Mouse (Mus musculus) splenic B cell, adult 2 months (primary cell): Measurements from ENCODE around the gene Pirb.
"Not testable (repeated sequence)": the region's sequence is repeated elsewhere in the genome, so short reads cannot be mapped to it uniquely, and the experiment has no call there.

Experiments
- DNase-seq: peaks from one replicate; pipeline ENCODE4 v3.0.0-alpha.2; 2011; ENCODE audit warnings: low read depth, low spot score
- H3K27me3 ChIP-seq: 2 replicates; pipeline ENCODE4 v1.6.1; 2012; ENCODE audit warnings: mild to moderate bottlenecking, low read length, moderate library complexity, mixed read lengths; ENCODE audit not compliant: control insufficient read depth, poor library complexity, insufficient read depth, severe bottlenecking
- H3K36me3 ChIP-seq: 2 replicates; pipeline ENCODE4 v1.6.1; 2012; ENCODE audit warnings: mild to moderate bottlenecking, low read length, moderate library complexity, mixed read lengths; ENCODE audit not compliant: control insufficient read depth, poor library complexity, insufficient read depth, severe bottlenecking

The Pirb gene

GRCm38 (mm10) chr7:3703148-3703878, 16.9 kb downstream of the Pirb start:
- Histone ChIP-seq H3K36me3 (peaks cover 5% of the 10 kb centered on the region; the same call in 1 of the 2 replicates), H3K27me3 (no peaks in the 10 kb centered on the region)
- peak; percentile 31 for DNase-seq

GRCm38 (mm10) chr7:3698471-3698870, 21.7 kb downstream of the Pirb start:
- DNase-seq, result no peak
- Histone ChIP-seq H3K36me3 (peaks cover 4% of the 10 kb centered on the region), H3K27me3 (no peaks in the 10 kb centered on the region)

- H3K27me3 ChIP-seq, H3K36me3 ChIP-seq, DNase-seq: not testable (repeated sequence)
Observed at GRCm38 (mm10) chr7:3694949-3695305, 25.3 kb downstream of the Pirb start.

GRCm38 (mm10) chr7:3694076-3694948, 25.9 kb downstream of the Pirb start:
- H3K36me3 ChIP-seq, result peaks cover 7% of the 10 kb centered on the region
- no peaks in the 10 kb centered on the region for H3K27me3 ChIP-seq
- peak; percentile 89 for DNase-seq

GRCm38 (mm10) chr7:3693809-3694075, 26.4 kb downstream of the Pirb start:
- no peaks in the 10 kb centered on the region for H3K27me3 ChIP-seq
- peaks cover 7% of the 10 kb centered on the region for H3K36me3 ChIP-seq
- no peak for DNase-seq

- peaks cover 4% of the 10 kb centered on the region for H3K36me3 ChIP-seq
- DNase-seq, result peak; percentile 97
- H3K27me3 ChIP-seq, result no peaks in the 10 kb centered on the region
Observed at GRCm38 (mm10) chr7:3692987-3693808, 27.0 kb downstream of the Pirb start, which contains the start of gene Mboat7. TSS of gene Mboat7 (minus strand) at chr7:3693523.

- Histone ChIP-seq H3K36me3 (peaks cover 4% of the 10 kb centered on the region), H3K27me3 (no peaks in the 10 kb centered on the region)
- no peak for DNase-seq
Observed at GRCm38 (mm10) chr7:3692382-3692986, 27.7 kb downstream of the Pirb start, which contains the start of gene Tsen34. TSS of gene Tsen34 (plus strand) at chr7:3692863.

- DNase-seq, result no peak
- Histone ChIP-seq H3K36me3 (peaks cover 5% of the 10 kb centered on the region), H3K27me3 (no peaks in the 10 kb centered on the region)
Observed at GRCm38 (mm10) chr7:3691919-3692318, 28.3 kb downstream of the Pirb start.

GRCm38 (mm10) chr7:3685400-3686187, 34.6 kb downstream of the Pirb start:
- no peak for DNase-seq
- H3K36me3 ChIP-seq, result peaks cover 16% of the 10 kb centered on the region
- H3K27me3 ChIP-seq, result no peaks in the 10 kb centered on the region

- DNase-seq, result no peak
- Histone ChIP-seq H3K27me3 (no peaks in the 10 kb centered on the region), H3K36me3 (peaks cover 13% of the 10 kb centered on the region)
Observed at GRCm38 (mm10) chr7:3684698-3685097, 35.5 kb downstream of the Pirb start.

- Histone ChIP-seq H3K36me3 (peaks cover 14% of the 10 kb centered on the region), H3K27me3 (no peaks in the 10 kb centered on the region)
- DNase-seq, result no peak
Observed at GRCm38 (mm10) chr7:3683908-3684550, 36.2 kb downstream of the Pirb start.

GRCm38 (mm10) chr7:3677342-3677741, 42.8 kb downstream of the Pirb start, which contains the start of gene Tmc4:
TSS of gene Tmc4 (minus strand) at chr7:3677553.
- no peaks in the 10 kb centered on the region for H3K27me3 ChIP-seq

GRCm38 (mm10) chr7:3676371-3676770, 43.8 kb downstream of the Pirb start:
- peaks cover 5% of the 10 kb centered on the region for H3K36me3 ChIP-seq
- H3K27me3 ChIP-seq, result no peaks in the 10 kb centered on the region
- no peak for DNase-seq

More at GRCm38 (mm10) chr7:3677342-3677741, 42.8 kb downstream of the Pirb start, which contains the start of gene Tmc4:
- H3K36me3 ChIP-seq, result peaks cover 5% of the 10 kb centered on the region
- no peak for DNase-seq
